In genomic region chr11:79771431-79771830, GRCm38 (mm10) we compare ENCODE assay signal across 10 mouse cellular contexts.
DNase-seq lines count a peak whose midpoint lies in the region; ATAC-seq and TF ChIP-seq lines count a peak whose summit lies in the region.
"Had no signal": no experiment of that assay in that cellular context is flagged by ENCODE, and none has a peak within 500 bp of the region (broad histone marks: within the 10 kb centered on the region; RNA-seq: fewer than 3 reads in every experiment).

No protein-coding gene starts in this region.

- no peak overlapping the region for H3K27ac ChIP-seq in heart, embryonic 11.5 days (ENCODE audit: low read depth, low read length)
- H3K27ac ChIP-seq in intestine, postnatal 0 days (ENCODE audit: low read depth, low read length): peak overlapping the region; percentile 85
- H3K27ac ChIP-seq in liver, embryonic 13.5 days: peak overlapping the region; percentile 55
- peak overlapping the region; percentile 17; the same call in 1 of the 2 replicates for H3K27ac ChIP-seq in stomach, embryonic 15.5 days
- H3K27ac ChIP-seq: embryonic facial prominence, embryonic 15.5 days; hindbrain, embryonic 15.5 days had no signal

- DNase-seq in heart, postnatal 4 days: no peak
- no peak for DNase-seq in liver, embryonic 13.5 days
- no peak for DNase-seq in left cerebral cortex, postnatal 36 days (ENCODE audit: low spot score in 2 of 2)
- DNase-seq in frontal cortex, postnatal 36 days (ENCODE audit: low spot score in 2 of 2): no peak
- DNase-seq in thymus, postnatal 14 days: no peak

- peaks cover 3% of the 10 kb centered on the region; the same call in 1 of the 2 replicates for H3K9me3 ChIP-seq in heart, embryonic 11.5 days (replicated peaks; ENCODE audit: control insufficient read depth, low read length)
- no peaks in the 10 kb centered on the region for H3K9me3 ChIP-seq in intestine, postnatal 0 days (ENCODE audit: control insufficient read depth)
- H3K9me3 ChIP-seq in liver, embryonic 13.5 days (replicated peaks): no peaks in the 10 kb centered on the region
- no peaks in the 10 kb centered on the region for H3K9me3 ChIP-seq in stomach, embryonic 15.5 days
- H3K9me3 ChIP-seq: embryonic facial prominence, embryonic 15.5 days; hindbrain, embryonic 15.5 days had no signal

- H3K27me3 ChIP-seq in heart, embryonic 11.5 days (ENCODE audit: control insufficient read depth, insufficient read depth, low read length): no peaks in the 10 kb centered on the region
- no peaks in the 10 kb centered on the region for H3K27me3 ChIP-seq in intestine, postnatal 0 days (replicated peaks; ENCODE audit: control insufficient read depth, insufficient read depth, low read length)
- H3K27me3 ChIP-seq in liver, embryonic 13.5 days: no peaks in the 10 kb centered on the region; the same call in 1 of the 2 replicates
- no peaks in the 10 kb centered on the region for H3K27me3 ChIP-seq in stomach, embryonic 15.5 days (replicated peaks)
- H3K27me3 ChIP-seq: embryonic facial prominence, embryonic 15.5 days; hindbrain, embryonic 15.5 days had no signal

- no peaks in the 10 kb centered on the region for H3K36me3 ChIP-seq in heart, embryonic 11.5 days (ENCODE audit: control insufficient read depth, insufficient read depth, low read length)
- no peaks in the 10 kb centered on the region for H3K36me3 ChIP-seq in intestine, postnatal 0 days (ENCODE audit: control insufficient read depth, insufficient read depth)
- no peaks in the 10 kb centered on the region for H3K36me3 ChIP-seq in liver, embryonic 13.5 days
- H3K36me3 ChIP-seq in stomach, embryonic 15.5 days: no peaks in the 10 kb centered on the region
- H3K36me3 ChIP-seq: embryonic facial prominence, embryonic 15.5 days; hindbrain, embryonic 15.5 days had no signal

- intact Hi-C loops in left cerebral cortex, postnatal 36 days (cut with DNase I): no loop called here

- no peak overlapping the region for H3K4me2 ChIP-seq in heart, embryonic 11.5 days
- 0 out of 2 replicates have a peak overlapping the region, but pooled peaks have one; percentile 0 for H3K4me2 ChIP-seq in intestine, postnatal 0 days (replicated peaks; ENCODE audit: low read depth)
- H3K4me2 ChIP-seq in liver, embryonic 13.5 days: no peak overlapping the region
- no peak overlapping the region for H3K4me2 ChIP-seq in stomach, embryonic 15.5 days
- H3K4me2 ChIP-seq: embryonic facial prominence, embryonic 15.5 days; hindbrain, embryonic 15.5 days had no signal

- 0 out of 2 replicates have a peak, but pooled peaks have one; percentile 2 for TF ChIP-seq CTCF in intestine, postnatal 0 days (IDR thresholded peaks at IDR 0.05; ENCODE audit: low read depth)

- H3K4me3 ChIP-seq in heart, embryonic 11.5 days (ENCODE audit: low read depth, low read length): no peak overlapping the region
- no peak overlapping the region for H3K4me3 ChIP-seq in intestine, postnatal 0 days (ENCODE audit: low read depth, low read length)
- H3K4me3 ChIP-seq in liver, embryonic 13.5 days (replicated peaks): no peak overlapping the region
- no peak overlapping the region for H3K4me3 ChIP-seq in stomach, embryonic 15.5 days (replicated peaks)
- H3K4me3 ChIP-seq: embryonic facial prominence, embryonic 15.5 days; hindbrain, embryonic 15.5 days had no signal

- H3K4me1 ChIP-seq in heart, embryonic 11.5 days (ENCODE audit: control insufficient read depth, insufficient read depth, low read length): peaks cover 13% of the 10 kb centered on the region
- peaks cover 10% of the 10 kb centered on the region; the same call in 1 of the 2 replicates for H3K4me1 ChIP-seq in intestine, postnatal 0 days (replicated peaks; ENCODE audit: control insufficient read depth, insufficient read depth, low read length)
- peaks cover 6% of the 10 kb centered on the region for H3K4me1 ChIP-seq in liver, embryonic 13.5 days (replicated peaks)
- H3K4me1 ChIP-seq in stomach, embryonic 15.5 days: peaks cover 7% of the 10 kb centered on the region; the same call in 1 of the 2 replicates
- H3K4me1 ChIP-seq: embryonic facial prominence, embryonic 15.5 days; hindbrain, embryonic 15.5 days had no signal

- 23% methylated on average over 3 of the region's 3 CpGs for WGBS in heart, embryonic 11.5 days (ENCODE audit: insufficient replicate concordance)
- 9% methylated on average over 3 of the region's 3 CpGs for WGBS in intestine, postnatal 0 days
- 45% methylated on average over 3 of the region's 3 CpGs for WGBS in liver, embryonic 13.5 days (ENCODE audit: insufficient replicate concordance)
- 27% methylated on average over 3 of the region's 3 CpGs for WGBS in stomach, embryonic 15.5 days

- H3K9ac ChIP-seq in heart, embryonic 11.5 days (ENCODE audit: low read depth, low read length): no peak overlapping the region
- H3K9ac ChIP-seq in intestine, postnatal 0 days (ENCODE audit: low read depth, low read length): no peak overlapping the region
- H3K9ac ChIP-seq in liver, embryonic 13.5 days: no peak overlapping the region
- H3K9ac ChIP-seq in stomach, embryonic 15.5 days: no peak overlapping the region
- H3K9ac ChIP-seq: embryonic facial prominence, embryonic 15.5 days; hindbrain, embryonic 15.5 days had no signal

- 0 out of 2 replicates have a peak, but pooled peaks have one; percentile 7 for ATAC-seq in heart, embryonic 11.5 days (replicated peaks; ENCODE audit: insufficient number of reproducible peaks, low FRiP score, low TSS enrichment)
- ATAC-seq in intestine, postnatal 0 days: peak; percentile 99
- ATAC-seq in liver, embryonic 13.5 days (ENCODE audit: low read depth): peak; percentile 89
- peak; percentile 84 for ATAC-seq in stomach, embryonic 15.5 days (ENCODE audit: insufficient read depth, low FRiP score, low read depth)

Comparison
In these comparisons a context has a peak if more than half of its experiments do, and no peak if none do; other contexts are left out.
1. ATAC-seq: peak in every context shown above with its lines; median percentile 99 in intestine, postnatal 0 days; 89 in liver, embryonic 13.5 days; 84 in stomach, embryonic 15.5 days; 7 in heart, embryonic 11.5 days.